Mouse (Mus musculus) cerebellum, adult 9-10 months (tissue): Measurements from ENCODE around the gene Magohb.

Source experiments
- DNase-seq: peaks from one replicate; pipeline ENCODE4 v3.0.0; 2022

Magohb gene

GRCm38 (mm10) chr6:131247206-131247605 lies 45.8 kb downstream of the Magohb start, which contains the start of gene Klra2:
Gene Klra2 (minus strand): TSS chr6:131247362.
- DNase-seq, result no peak

DNA sequence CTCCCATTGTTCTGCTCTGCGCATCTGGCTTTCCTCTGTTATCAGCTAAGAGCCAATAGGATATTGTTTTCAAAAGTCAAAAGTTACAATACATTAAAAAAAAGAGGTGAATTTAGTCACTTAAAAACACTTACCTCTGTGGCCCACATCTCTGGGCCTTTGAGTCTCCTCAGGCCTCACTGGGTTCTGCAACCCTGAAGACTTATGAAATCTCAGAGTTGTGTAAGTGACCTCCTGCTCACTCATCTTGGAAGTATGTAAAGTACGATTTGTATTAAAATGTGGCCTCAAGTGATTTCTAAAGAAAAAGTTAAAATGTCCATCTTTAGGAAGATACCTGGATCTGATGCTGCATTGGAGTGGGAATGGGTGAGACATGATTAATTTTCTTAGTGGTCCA lies 48.0 kb downstream of the Magohb start:
- no peak for DNase-seq
